Mouse (Mus musculus) myocyte (in vitro differentiated cells): ENCODE measurements around the gene Gabbr2.

Experiments used
- MAX ChIP-seq: IDR thresholded peaks from one replicate; pipeline ENCODE4 v1.6.1; 2011; ENCODE audit warnings: low read depth, mild to moderate bottlenecking, control low read depth
- MYOG ChIP-seq, 3 experiments: IDR thresholded peaks; one replicate each; pipeline ENCODE4 v1.6.1; 2011; ENCODE audit warnings: control low read depth in 2 of 3, low read depth in 2 of 3, mild to moderate bottlenecking in 2 of 3; ENCODE audit not compliant: insufficient read length in 2 of 3, control insufficient read depth in 1 of 3, insufficient read depth in 1 of 3
- POLR2A ChIP-seq: IDR thresholded peaks from one replicate; pipeline ENCODE4 v1.6.1; 2011; ENCODE audit warnings: low read depth, mild to moderate bottlenecking, control low read depth, moderate library complexity; ENCODE audit not compliant: insufficient read length
- REST ChIP-seq: IDR thresholded peaks from one replicate; pipeline ENCODE4 v1.6.1; 2011; ENCODE audit warnings: mild to moderate bottlenecking, control low read depth, moderate library complexity; ENCODE audit not compliant: insufficient read depth, insufficient read length
- USF1 ChIP-seq: IDR thresholded peaks from one replicate; pipeline ENCODE4 v1.6.1; 2011; ENCODE audit warnings: low read depth, mild to moderate bottlenecking, control low read depth, moderate library complexity

GRCm38 (mm10) chr4:46684160-46684559 is 307.5 kb downstream of the Gabbr2 start:
- TF ChIP-seq REST, result no peak
- no peak for TF ChIP-seq MAX
- no peak for TF ChIP-seq USF1
- TF ChIP-seq POLR2A, result no peak
- no peak for TF ChIP-seq MYOG (IDR thresholded peaks at IDR 0.05; ENCODE audit: control insufficient read depth in 1 of 3, insufficient read depth in 1 of 3, insufficient read length in 2 of 3, low read depth in 2 of 3)
